Mouse (Mus musculus): ENCODE measurements around the gene 4930415O20Rik.

DNA sequence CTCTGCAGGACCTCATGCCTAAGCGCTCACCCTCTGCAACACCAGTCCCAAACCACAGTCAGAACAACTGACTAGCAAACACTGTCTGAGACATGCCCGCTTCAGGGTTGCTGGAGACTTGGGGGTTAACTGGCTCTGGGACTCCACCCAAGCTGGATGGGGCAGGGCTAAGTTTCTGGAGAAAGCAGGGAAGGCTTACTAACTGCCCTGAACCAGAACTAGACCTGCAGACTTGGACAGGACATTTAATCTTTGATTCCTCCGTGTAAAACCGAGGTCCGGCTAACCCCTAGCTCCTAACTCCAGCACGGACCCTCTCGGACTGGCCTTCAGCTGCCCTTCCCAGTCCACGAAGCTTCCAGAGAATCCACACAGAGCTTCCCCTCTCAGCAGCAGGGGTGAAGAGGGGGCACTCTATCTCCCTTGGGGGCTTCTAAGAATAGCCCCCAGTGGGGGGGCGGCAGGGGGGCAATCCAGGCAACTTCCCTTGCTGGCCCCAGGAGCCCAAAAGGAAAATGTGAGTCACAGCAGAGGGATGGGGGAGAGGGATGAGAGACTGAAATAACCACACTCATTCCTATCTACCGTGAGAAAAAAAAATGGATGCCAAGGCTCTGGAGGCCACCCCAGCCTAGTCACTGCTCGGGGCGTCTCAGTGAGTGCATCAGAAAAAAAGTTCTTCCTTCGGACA, 31.5 kb downstream of the 4930415O20Rik start:
- no peak for TF ChIP-seq POLR2A (IDR thresholded peaks at IDR 0.05; ENCODE audit: borderline replicate concordance, low read depth, low read length)
- no peak for TF ChIP-seq CTCF (IDR thresholded peaks at IDR 0.05; ENCODE audit: low read depth, low read length)
